Mouse (Mus musculus): ENCODE data around the gene Glt28d2.

Gene Glt28d2

GRCm38 (mm10) chr3:85878911-85879310 is 8.4 kb downstream of the Glt28d2 start:
- no peak for DNase-seq (ENCODE audit: low spot score)

GRCm38 (mm10) chr3:85863996-85864395 is 23.3 kb downstream of the Glt28d2 start:
- no peak for DNase-seq (ENCODE audit: low spot score)

GRCm38 (mm10) chr3:85862886-85863285 is 24.4 kb downstream of the Glt28d2 start:
- DNase-seq (ENCODE audit: low spot score) = no peak

GRCm38 (mm10) chr3:85860996-85861395 is 26.3 kb downstream of the Glt28d2 start:
- DNase-seq (ENCODE audit: low spot score) = no peak

GRCm38 (mm10) chr3:85859311-85859710 is 28.0 kb downstream of the Glt28d2 start:
- DNase-seq (ENCODE audit: low spot score) = no peak

GRCm38 (mm10) chr3:85858140-85859135 is 28.9 kb downstream of the Glt28d2 start:
- DNase-seq (ENCODE audit: low spot score) = no peak

- DNase-seq (ENCODE audit: low spot score) = no peak
These were observed 30.2 kb downstream of the Glt28d2 start for GRCm38 (mm10) chr3:85857083-85857482.

- DNase-seq (ENCODE audit: low spot score) = no peak
These were observed 31.4 kb downstream of the Glt28d2 start for GRCm38 (mm10) chr3:85855947-85856346.

GRCm38 (mm10) chr3:85855043-85855442 is 32.3 kb downstream of the Glt28d2 start:
- no peak for DNase-seq (ENCODE audit: low spot score)

- no peak for DNase-seq (ENCODE audit: low spot score)
These were observed 33.2 kb downstream of the Glt28d2 start for GRCm38 (mm10) chr3:85854143-85854542.

- no peak for DNase-seq (ENCODE audit: low spot score)
These were observed 33.6 kb downstream of the Glt28d2 start for GRCm38 (mm10) chr3:85853715-85854114.

- no peak for DNase-seq (ENCODE audit: low spot score)
These were observed 37.2 kb downstream of the Glt28d2 start for GRCm38 (mm10) chr3:85850079-85850478.

- no peak for DNase-seq (ENCODE audit: low spot score)
These were observed 41.0 kb downstream of the Glt28d2 start for GRCm38 (mm10) chr3:85846316-85846715.

GRCm38 (mm10) chr3:85845341-85845740 is 42.0 kb downstream of the Glt28d2 start:
- no peak for DNase-seq (ENCODE audit: low spot score)

- no peak for DNase-seq (ENCODE audit: low spot score)
These were observed 44.5 kb downstream of the Glt28d2 start for GRCm38 (mm10) chr3:85842881-85843218.

- DNase-seq (ENCODE audit: low spot score) = no peak
These were observed 45.0 kb downstream of the Glt28d2 start for GRCm38 (mm10) chr3:85842177-85842880.

GRCm38 (mm10) chr3:85841454-85842176 is 45.7 kb downstream of the Glt28d2 start:
- DNase-seq (ENCODE audit: low spot score) = no peak

GRCm38 (mm10) chr3:85833627-85834026 is 53.7 kb downstream of the Glt28d2 start:
- DNase-seq (ENCODE audit: low spot score) = no peak

- DNase-seq (ENCODE audit: low spot score) = no peak
These were observed 54.7 kb downstream of the Glt28d2 start for GRCm38 (mm10) chr3:85832490-85833155.

- no peak for DNase-seq (ENCODE audit: low spot score)
These were observed 55.5 kb downstream of the Glt28d2 start for GRCm38 (mm10) chr3:85831785-85832184.

GRCm38 (mm10) chr3:85829047-85829446 is 58.3 kb downstream of the Glt28d2 start:
- no peak for DNase-seq (ENCODE audit: low spot score)

GRCm38 (mm10) chr3:85827815-85828214 is 59.5 kb downstream of the Glt28d2 start:
- DNase-seq (ENCODE audit: low spot score) = no peak
